Mouse (Mus musculus) left cerebral cortex, adult 18-20 months (tissue): ENCODE data around the gene Atp8b3. TPM values are rescaled to one million over a fixed set of nuclear protein-coding genes. Genes with fewer than 3 reads are reported as not detected.

Source experiments
- DNase-seq, 2 experiments: peaks; one replicate each; pipeline ENCODE4 v3.0.0; 2021 to 2022; ENCODE audit warnings: low spot score in 2 of 2, mixed read lengths in 1 of 2
- long read RNA-seq, 2 experiments: library from polyadenylated mRNA; stranded (forward); transcript quantifications; one replicate each; pipeline ENCODE4 v2.0.0; 2021
- total RNA-seq, 2 experiments: library from RNA; stranded (reverse); gene quantifications; 2 replicates each; pipeline ENCODE4 v1.2.3; 2021

Gene Atp8b3
- under 1 TPM; 0.12 to 0.21 TPM for total RNA-seq
- long read RNA-seq, experiment 1: 0 reads
- long read RNA-seq, experiment 2: 0 reads

- peak in 1 of 2 experiments; percentile 28 for DNase-seq
Observed at GRCm38 (mm10) chr10:80538710-80539394, at the start of gene Atp8b3. Atp8b3 (minus strand) TSS chr10:80539124.

DNA sequence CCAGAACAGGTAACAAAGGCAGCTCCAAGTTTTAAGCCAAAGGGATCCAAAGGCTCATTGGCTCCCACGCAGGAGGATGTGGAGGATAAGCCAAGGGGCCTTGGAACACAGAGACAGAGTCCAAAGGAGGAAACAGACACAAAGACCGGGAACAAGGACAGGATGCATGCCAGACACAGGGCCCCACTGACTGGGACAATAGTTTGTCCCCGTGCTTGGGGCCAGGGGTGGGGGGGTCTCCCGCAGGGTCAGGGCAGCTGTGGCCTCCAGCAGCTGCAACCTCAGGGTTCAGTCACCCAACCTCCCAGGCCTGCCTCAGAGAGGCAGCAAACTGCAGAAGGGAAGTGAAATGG is 48.4 kb upstream of the Atp8b3 start:
- DNase-seq: no peak

- DNase-seq: no peak
Observed at GRCm38 (mm10) chr10:80586407-80587304, 47.7 kb upstream of the Atp8b3 start.

GRCm38 (mm10) chr10:80585581-80585980 is 46.7 kb upstream of the Atp8b3 start:
- no peak for DNase-seq

- no peak for DNase-seq
Observed at GRCm38 (mm10) chr10:80584642-80585552, 46.0 kb upstream of the Atp8b3 start.

- no peak for DNase-seq
Observed at GRCm38 (mm10) chr10:80584045-80584488, 45.1 kb upstream of the Atp8b3 start.

GRCm38 (mm10) chr10:80583047-80583446 is 44.1 kb upstream of the Atp8b3 start:
- no peak for DNase-seq

DNA sequence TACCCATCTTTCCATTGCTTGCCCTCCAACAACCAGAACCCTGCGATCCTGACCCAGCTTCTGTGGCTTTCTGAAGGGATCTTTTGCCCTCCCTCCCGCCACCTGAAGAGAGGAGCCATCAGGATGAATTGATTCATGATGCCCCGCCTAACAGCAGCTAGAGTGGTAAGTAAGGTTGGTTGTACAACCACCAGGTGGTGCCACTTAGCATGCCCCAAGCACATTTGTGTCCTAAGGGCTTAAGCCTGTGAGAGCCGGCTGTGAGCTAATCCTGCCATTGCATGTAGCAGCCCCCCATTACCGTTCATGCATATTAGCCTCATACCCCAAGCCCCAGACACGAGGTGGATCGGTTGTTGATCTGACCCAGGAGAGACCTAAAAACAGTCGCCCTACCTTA is 40.0 kb upstream of the Atp8b3 start:
- peak in 1 of 2 experiments; percentile 41 for DNase-seq

- DNase-seq: peak; percentile 56 to 69
Observed at GRCm38 (mm10) chr10:80578131-80578750, 39.3 kb upstream of the Atp8b3 start.

GRCm38 (mm10) chr10:80577195-80578130 is 38.5 kb upstream of the Atp8b3 start, which contains the start of gene Klf16:
Klf16 (minus strand) TSS chr10:80577321.
- DNase-seq: peak; percentile 91 to 95

DNA sequence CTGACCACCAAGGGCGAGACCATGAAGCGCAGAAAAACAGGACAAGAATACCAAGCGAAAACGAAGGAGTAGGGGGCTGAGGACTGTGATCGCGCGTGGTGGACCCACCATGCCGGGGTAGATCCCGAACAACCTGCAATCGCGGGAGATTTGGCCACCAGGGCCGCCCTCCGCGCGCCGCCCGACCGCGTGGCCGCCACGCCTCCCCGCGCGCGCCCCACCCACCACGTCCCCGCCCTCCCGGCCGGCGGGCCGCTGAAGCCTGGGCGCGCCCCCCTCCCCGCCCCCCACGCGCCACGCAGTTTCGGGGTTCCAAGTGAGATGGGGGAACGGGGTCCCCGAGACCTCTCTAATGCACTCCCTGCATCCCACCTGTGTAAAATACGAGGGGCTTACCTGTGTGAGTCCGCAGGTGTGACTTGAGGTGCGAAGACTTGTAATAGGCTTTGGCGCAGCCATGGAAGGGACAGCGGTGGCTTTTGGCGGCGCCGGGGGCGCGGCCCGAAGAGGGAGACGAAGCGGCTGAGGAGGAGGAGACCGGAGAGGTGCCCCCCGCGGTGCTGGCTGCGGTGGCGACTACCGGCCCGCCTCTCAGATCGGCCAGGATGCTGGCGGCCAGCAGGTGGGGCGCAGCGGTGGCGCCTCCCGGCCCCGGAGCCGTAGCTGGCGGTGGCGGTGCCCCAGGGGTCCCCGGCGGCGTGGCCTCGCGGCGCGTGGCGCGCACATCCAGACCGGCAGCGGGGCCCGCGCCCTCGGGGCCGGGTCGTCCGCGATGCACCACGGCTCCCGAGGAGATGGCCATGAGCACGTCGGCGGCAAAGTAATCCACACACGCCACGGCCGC is 37.6 kb upstream of the Atp8b3 start:
- DNase-seq: peak; percentile 61 to 63

DNA sequence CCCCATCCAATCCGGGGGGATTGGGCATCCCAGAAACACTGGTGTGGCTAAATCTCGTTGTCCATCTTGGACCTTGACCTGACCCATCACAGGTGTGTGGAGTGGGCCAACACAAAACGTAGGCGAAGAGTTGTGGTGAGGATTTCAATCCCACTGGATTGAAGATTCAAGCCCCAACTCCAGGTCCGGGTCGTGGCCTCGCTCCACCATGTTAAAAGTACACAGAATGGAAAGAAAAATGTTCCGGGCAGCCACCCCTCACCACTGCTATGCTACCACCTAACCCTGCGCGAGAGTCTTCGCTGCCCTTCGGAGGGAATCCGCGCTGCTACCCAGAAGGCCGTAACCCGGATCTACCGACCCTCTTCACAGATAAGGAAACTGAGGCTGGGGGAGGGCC is 37.0 kb upstream of the Atp8b3 start:
- no peak for DNase-seq

- DNase-seq: no peak
Observed at GRCm38 (mm10) chr10:80574896-80575295, 36.0 kb upstream of the Atp8b3 start.

- DNase-seq: peak; percentile 47 to 63
Observed at GRCm38 (mm10) chr10:80573944-80574343, 35.0 kb upstream of the Atp8b3 start.

DNA sequence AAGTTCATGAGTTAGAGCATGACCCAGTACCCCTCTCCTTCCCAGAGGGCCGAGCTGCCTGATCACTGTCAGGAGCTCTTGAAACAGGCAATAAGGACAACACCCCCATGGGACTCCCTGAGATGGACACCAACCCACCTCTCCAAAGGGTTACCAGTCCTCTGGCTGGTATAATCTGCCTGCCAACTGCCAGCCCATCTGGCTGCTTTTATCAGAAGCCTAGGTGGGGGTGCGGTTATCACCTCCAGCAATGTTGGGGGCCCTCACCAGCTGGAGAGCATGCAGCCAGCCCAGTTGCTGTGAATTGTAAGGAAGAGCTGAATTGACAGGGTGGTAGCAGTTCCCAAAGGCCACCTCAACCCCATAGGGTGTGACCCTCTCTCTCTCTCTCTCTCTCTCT is 33.6 kb upstream of the Atp8b3 start:
- DNase-seq: no peak

GRCm38 (mm10) chr10:80570871-80571836 is 32.2 kb upstream of the Atp8b3 start:
- DNase-seq: no peak

DNA sequence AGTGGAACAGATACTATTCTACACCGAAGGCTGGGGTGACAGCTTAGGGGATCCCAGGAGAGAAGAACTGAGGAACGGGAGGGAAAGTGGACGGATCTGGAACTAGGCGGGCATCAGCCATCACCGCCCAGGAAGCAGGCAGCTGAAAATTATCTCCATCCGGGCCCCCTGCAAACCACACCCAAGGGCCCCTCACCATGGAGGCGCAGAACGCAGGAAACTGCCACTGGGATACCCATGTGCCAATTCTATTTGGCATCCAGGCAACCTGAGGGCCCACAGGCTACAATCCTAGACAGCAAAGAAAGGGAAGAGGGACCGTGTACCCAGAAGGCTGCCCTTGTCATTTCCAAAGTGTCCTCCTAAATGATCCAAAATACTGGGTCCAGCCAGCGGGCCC is 31.5 kb upstream of the Atp8b3 start:
- DNase-seq: no peak
